Mouse (Mus musculus) lung, adult 2 months (tissue): ENCODE measurements around the gene Gpr137.

ENCODE experiments used
- CTCF ChIP-seq: fragments of 200-500 bp; IDR thresholded peaks from 2 replicates; pipeline ENCODE4 v1.5.1; 2011; ENCODE audit warnings: mild to moderate bottlenecking, low read length, control low read depth; ENCODE audit not compliant: insufficient read depth
- POLR2A ChIP-seq: fragments of 200-500 bp; IDR thresholded peaks from 2 replicates; pipeline ENCODE4 v1.6.1; 2011; ENCODE audit warnings: low read depth, mild to moderate bottlenecking, control low read depth, low read length, borderline replicate concordance; ENCODE audit errors: extremely low read depth

- no peak for TF ChIP-seq POLR2A
- no peak for TF ChIP-seq CTCF
Measured at GRCm38 (mm10) chr19:6913991-6914390, 28.3 kb downstream of the Gpr137 start.
